Mouse (Mus musculus) embryonic facial prominence, embryonic 12.5 days (tissue): Measurements from ENCODE around the gene Msi2. TPM values are rescaled to one million over a fixed set of nuclear protein-coding genes. Genes with fewer than 3 reads are reported as not detected.

Experiments
- ATAC-seq: fragments of 200-750 bp; cut with Nextera tagmentation; 2 replicates; pipeline ENCODE4 v1.8.0; 2017; ENCODE audit not compliant: insufficient number of reproducible peaks, insufficient read depth, low FRiP score, low TSS enrichment
- H3K27ac ChIP-seq: fragments of 300-500 bp; sonication (generic); 2 replicates; pipeline ENCODE4 v1.5.1; 2016; ENCODE audit warnings: mild to moderate bottlenecking
- H3K27me3 ChIP-seq: fragments of 300-500 bp; sonication (generic); 2 replicates; pipeline ENCODE4 v1.6.1; 2016; ENCODE audit warnings: mild to moderate bottlenecking, moderate library complexity
- H3K36me3 ChIP-seq: fragments of 300-500 bp; sonication (generic); 2 replicates; pipeline ENCODE4 v1.6.1; 2016; ENCODE audit warnings: mild to moderate bottlenecking
- H3K4me1 ChIP-seq: fragments of 300-500 bp; sonication (generic); 2 replicates; pipeline ENCODE4 v1.6.1; 2016
- H3K4me2 ChIP-seq: fragments of 300-500 bp; sonication (generic); replicated peaks from 2 replicates; pipeline ENCODE4 v1.6.1; 2016; ENCODE audit warnings: mild to moderate bottlenecking, moderate library complexity
- H3K4me3 ChIP-seq: fragments of 300-500 bp; sonication (generic); 2 replicates; pipeline ENCODE4 v1.5.1; 2016; ENCODE audit warnings: mild to moderate bottlenecking
- H3K9ac ChIP-seq: fragments of 300-500 bp; sonication (generic); 2 replicates; pipeline ENCODE4 v1.6.1; 2016; ENCODE audit warnings: mild to moderate bottlenecking, moderate library complexity
- H3K9me3 ChIP-seq: fragments of 300-500 bp; sonication (generic); 2 replicates; pipeline ENCODE4 v1.6.1; 2016; ENCODE audit warnings: mild to moderate bottlenecking, moderate library complexity
- WGBS: fragments of 180-500 bp; shearing (Covaris S2); methylation state at CpG from one replicate; pipeline ENCODE4 v1.1.7; 2016; 5-methylcytosine and 5-hydroxymethylcytosine counted together
- polyA plus RNA-seq: library from polyadenylated mRNA; unstranded; fragments of >200 nt; fragmentation: Nextera tagmentation; extraction: Ambion mirVana; gene quantifications from 2 replicates; pipeline ENCODE4 v1.2.1, GENCODE M21; 2016

The Msi2 gene
- polyA plus RNA-seq, 1 experiment from 2014 or later, result 22.0 TPM

GRCm38 (mm10) chr11:88334893-88335292 is 383.4 kb downstream of the Msi2 start:
- 59% methylated on average over 5 of the region's 5 CpGs for WGBS
- no peak for ATAC-seq
- H3K4me2 ChIP-seq, result no peak overlapping the region
- H3K36me3 ChIP-seq, result peaks cover 19% of the 10 kb centered on the region; the same call in 1 of the 2 replicates
- H3K9me3 ChIP-seq, result no peaks in the 10 kb centered on the region
- H3K27me3 ChIP-seq, result no peaks in the 10 kb centered on the region
- H3K4me3 ChIP-seq, result no peak overlapping the region
- peaks cover 8% of the 10 kb centered on the region for H3K4me1 ChIP-seq
- no peak overlapping the region for H3K27ac ChIP-seq
- no peak overlapping the region for H3K9ac ChIP-seq

- Histone ChIP-seq H3K4me2 (no peak overlapping the region), H3K36me3 (0 out of 2 replicates have a peak, but pooled peaks cover 2% of the 10 kb centered on the region), H3K4me3 (no peak overlapping the region), H3K27me3 (no peaks in the 10 kb centered on the region), H3K9ac (no peak overlapping the region), H3K4me1 (peaks cover 16% of the 10 kb centered on the region), H3K27ac (no peak overlapping the region), H3K9me3 (no peaks in the 10 kb centered on the region)
- 89% methylated on average over 8 of the region's 8 CpGs for WGBS
- no peak for ATAC-seq
These were observed 385.9 kb downstream of the Msi2 start for GRCm38 (mm10) chr11:88332309-88332934.

GRCm38 (mm10) chr11:88331722-88332121 is 386.6 kb downstream of the Msi2 start:
- no peak overlapping the region for H3K4me2 ChIP-seq
- H3K4me1 ChIP-seq, result peaks cover 16% of the 10 kb centered on the region
- no peak overlapping the region for H3K4me3 ChIP-seq
- WGBS, result 93% methylated on average over 8 of the region's 8 CpGs
- no peaks in the 10 kb centered on the region for H3K9me3 ChIP-seq
- H3K36me3 ChIP-seq, result no peaks in the 10 kb centered on the region
- no peak overlapping the region for H3K9ac ChIP-seq
- H3K27ac ChIP-seq, result no peak overlapping the region
- no peaks in the 10 kb centered on the region for H3K27me3 ChIP-seq
- ATAC-seq, result no peak

DNA sequence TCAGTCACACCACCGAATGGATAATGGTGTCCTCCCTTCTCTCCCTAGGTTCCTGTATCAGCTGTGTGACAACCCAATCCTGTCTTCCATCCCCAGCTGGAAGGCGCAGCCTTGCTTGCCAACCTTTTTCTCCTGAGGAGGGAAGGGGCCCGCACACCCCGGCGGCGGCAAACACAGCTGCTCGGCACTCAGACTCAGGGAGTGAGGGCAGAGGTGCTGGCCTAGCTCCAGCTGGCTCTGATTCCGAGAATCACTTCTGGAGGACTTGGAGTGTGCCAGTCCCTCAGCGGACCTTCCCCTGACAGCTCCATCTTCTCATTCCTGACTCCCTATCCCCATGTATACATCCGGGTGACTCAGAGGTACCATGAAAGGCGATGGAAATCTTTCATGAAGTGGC is 387.5 kb downstream of the Msi2 start:
- Histone ChIP-seq H3K27me3 (no peaks in the 10 kb centered on the region), H3K4me1 (peaks cover 16% of the 10 kb centered on the region), H3K9ac (no peak overlapping the region), H3K9me3 (no peaks in the 10 kb centered on the region), H3K27ac (no peak overlapping the region), H3K36me3 (no peaks in the 10 kb centered on the region), H3K4me2 (no peak overlapping the region), H3K4me3 (no peak overlapping the region)
- no peak for ATAC-seq
- WGBS, result 62% methylated on average over 11 of the region's 11 CpGs

GRCm38 (mm10) chr11:88328813-88329595 is 389.3 kb downstream of the Msi2 start:
- no peak overlapping the region for H3K4me2 ChIP-seq
- no peak overlapping the region for H3K27ac ChIP-seq
- peaks cover 16% of the 10 kb centered on the region for H3K4me1 ChIP-seq
- no peak for ATAC-seq
- H3K9ac ChIP-seq, result no peak overlapping the region
- no peaks in the 10 kb centered on the region for H3K27me3 ChIP-seq
- no peaks in the 10 kb centered on the region for H3K36me3 ChIP-seq
- H3K4me3 ChIP-seq, result no peak overlapping the region
- WGBS, result 87% methylated on average over 17 of the region's 17 CpGs
- H3K9me3 ChIP-seq, result no peaks in the 10 kb centered on the region

GRCm38 (mm10) chr11:88327016-88327415 is 391.3 kb downstream of the Msi2 start:
- H3K27ac ChIP-seq, result no peak overlapping the region
- peaks cover 16% of the 10 kb centered on the region for H3K4me1 ChIP-seq
- H3K9me3 ChIP-seq, result no peaks in the 10 kb centered on the region
- no peaks in the 10 kb centered on the region for H3K36me3 ChIP-seq
- no peaks in the 10 kb centered on the region for H3K27me3 ChIP-seq
- no peak overlapping the region for H3K4me3 ChIP-seq
- 12% methylated on average over 4 of the region's 4 CpGs for WGBS
- H3K9ac ChIP-seq, result no peak overlapping the region
- ATAC-seq, result no peak
- H3K4me2 ChIP-seq, result no peak overlapping the region

DNA sequence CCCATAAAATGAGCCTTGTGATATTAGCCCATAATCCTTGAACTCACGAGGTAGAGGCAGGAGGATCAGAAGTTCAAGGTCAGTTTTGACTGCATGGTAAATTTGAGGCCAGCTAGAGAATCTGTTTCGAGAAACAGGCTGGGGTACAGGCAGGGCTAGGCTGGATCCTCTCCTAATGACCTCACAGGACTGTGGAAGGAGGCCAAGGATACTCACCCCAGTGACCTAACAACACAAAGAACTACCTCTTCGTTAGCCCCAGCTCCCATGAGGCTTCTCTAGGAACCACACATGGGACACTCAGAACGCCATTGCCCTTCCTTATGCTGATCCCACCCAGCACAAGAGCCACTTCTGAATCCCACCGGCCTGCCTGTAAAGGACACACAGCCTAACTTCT is 399.5 kb downstream of the Msi2 start:
- no peak for ATAC-seq
- Histone ChIP-seq H3K4me3 (no peak overlapping the region), H3K36me3 (no peaks in the 10 kb centered on the region), H3K27me3 (no peaks in the 10 kb centered on the region), H3K9ac (no peak overlapping the region), H3K9me3 (no peaks in the 10 kb centered on the region), H3K27ac (no peak overlapping the region), H3K4me2 (no peak overlapping the region), H3K4me1 (no peaks in the 10 kb centered on the region)
- WGBS, result 67% methylated on average over 5 of the region's 5 CpGs

- ATAC-seq, result no peak
- no peaks in the 10 kb centered on the region for H3K36me3 ChIP-seq
- no peaks in the 10 kb centered on the region for H3K9me3 ChIP-seq
These were observed 402.9 kb downstream of the Msi2 start for GRCm38 (mm10) chr11:88315393-88315792.

DNA sequence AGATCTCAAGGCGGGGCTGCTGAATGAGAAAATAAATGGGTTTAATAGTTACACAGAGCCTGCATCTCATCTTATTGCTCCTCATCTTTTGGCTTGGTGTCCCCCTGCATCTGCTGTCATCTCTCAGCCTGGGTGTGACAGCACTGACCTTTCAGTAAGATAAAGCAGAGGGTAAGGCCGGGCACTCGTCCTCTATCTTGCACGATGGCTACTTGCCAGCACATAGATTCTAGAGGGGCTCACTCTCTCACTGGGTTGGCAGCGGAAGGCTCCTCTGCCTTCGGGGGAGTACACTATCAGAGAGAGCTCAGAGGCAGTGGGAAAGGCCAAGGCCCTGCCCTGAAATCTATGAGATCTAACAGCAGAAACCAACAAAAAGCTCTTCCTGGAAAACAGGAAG is 403.8 kb downstream of the Msi2 start:
- Histone ChIP-seq H3K4me1 (peaks cover 8% of the 10 kb centered on the region), H3K9ac (no peak overlapping the region), H3K4me3 (no peak overlapping the region), H3K36me3 (no peaks in the 10 kb centered on the region), H3K27me3 (no peaks in the 10 kb centered on the region), H3K27ac (no peak overlapping the region), H3K4me2 (no peak overlapping the region), H3K9me3 (no peaks in the 10 kb centered on the region)
- no peak for ATAC-seq
- WGBS, result 84% methylated on average over 6 of the region's 6 CpGs

More at GRCm38 (mm10) chr11:88315393-88315792, 402.9 kb downstream of the Msi2 start:
- Histone ChIP-seq H3K27ac (no peak overlapping the region), H3K4me1 (peaks cover 6% of the 10 kb centered on the region; the same call in 1 of the 2 replicates), H3K27me3 (no peaks in the 10 kb centered on the region), H3K4me2 (no peak overlapping the region), H3K9ac (no peak overlapping the region), H3K4me3 (no peak overlapping the region)
- WGBS, result 87% methylated on average over 5 of the region's 5 CpGs

GRCm38 (mm10) chr11:88313512-88313911 is 404.8 kb downstream of the Msi2 start:
- ATAC-seq, result no peak
- no peak overlapping the region for H3K4me3 ChIP-seq
- H3K4me2 ChIP-seq, result no peak overlapping the region
- peaks cover 15% of the 10 kb centered on the region for H3K4me1 ChIP-seq
- H3K27ac ChIP-seq, result no peak overlapping the region
- 45% methylated on average over 8 of the region's 8 CpGs for WGBS
- H3K9ac ChIP-seq, result no peak overlapping the region
- no peaks in the 10 kb centered on the region for H3K9me3 ChIP-seq
- H3K36me3 ChIP-seq, result no peaks in the 10 kb centered on the region
- H3K27me3 ChIP-seq, result no peaks in the 10 kb centered on the region

GRCm38 (mm10) chr11:88311606-88312005 is 406.7 kb downstream of the Msi2 start:
- Histone ChIP-seq H3K36me3 (no peaks in the 10 kb centered on the region), H3K9me3 (no peaks in the 10 kb centered on the region), H3K4me2 (no peak overlapping the region), H3K9ac (no peak overlapping the region), H3K27me3 (no peaks in the 10 kb centered on the region), H3K4me1 (peaks cover 15% of the 10 kb centered on the region), H3K27ac (no peak overlapping the region), H3K4me3 (no peak overlapping the region)
- no peak for ATAC-seq
- WGBS, result 55% methylated on average over 7 of the region's 7 CpGs

DNA sequence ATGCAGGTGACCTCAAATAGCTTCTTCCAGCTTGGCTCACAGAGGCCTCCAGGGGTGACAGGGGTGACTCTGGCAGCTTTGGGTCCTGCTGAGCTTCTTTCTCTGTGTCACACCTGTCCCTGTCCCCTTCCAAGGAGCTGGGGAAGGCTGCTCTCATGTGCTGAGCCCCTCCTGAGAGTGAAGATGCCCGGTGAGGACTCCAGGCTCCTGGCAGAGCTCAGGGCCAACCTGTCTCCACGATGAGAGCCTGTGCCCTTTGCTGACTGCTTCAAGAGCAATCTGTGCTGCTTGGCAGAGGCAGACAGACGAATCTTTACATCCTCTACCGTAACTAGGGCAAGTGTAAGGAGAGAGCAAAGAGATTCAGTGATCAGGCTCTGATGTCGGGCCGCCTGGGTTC is 407.5 kb downstream of the Msi2 start:
- 51% methylated on average over 6 of the region's 6 CpGs for WGBS
- H3K4me3 ChIP-seq, result no peak overlapping the region
- H3K36me3 ChIP-seq, result no peaks in the 10 kb centered on the region
- no peaks in the 10 kb centered on the region for H3K27me3 ChIP-seq
- H3K9me3 ChIP-seq, result no peaks in the 10 kb centered on the region
- no peak for ATAC-seq
- no peak overlapping the region for H3K4me2 ChIP-seq
- no peak overlapping the region for H3K27ac ChIP-seq
- H3K9ac ChIP-seq, result no peak overlapping the region
- H3K4me1 ChIP-seq, result peaks cover 15% of the 10 kb centered on the region
